Comparison of ENCODE assay signal across 21 mouse cellular contexts in genomic region chrX:145501666-145502355, GRCm38 (mm10). TPM values are rescaled to one million over a fixed set of nuclear protein-coding genes. Genes with fewer than 3 reads are reported as not detected.
A peak's percentile ranks its signal among the peaks of the same experiment; 100 is the strongest.
DNase-seq lines count a peak whose midpoint lies in the region; ATAC-seq lines count a peak whose summit lies in the region.
"Had no signal": no experiment of that assay in that cellular context is flagged by ENCODE, and none has a peak within 500 bp of the region (broad histone marks: within the 10 kb centered on the region; RNA-seq: fewer than 3 reads in every experiment).

No protein-coding gene starts in this region.

- no peak overlapping the region for H3K4me3 ChIP-seq in heart, embryonic 13.5 days
- H3K4me3 ChIP-seq in heart, embryonic 12.5 days, result no peak overlapping the region
- peak overlapping the region; percentile 68 for H3K4me3 ChIP-seq in embryonic facial prominence, embryonic 10.5 days
- peak overlapping the region; percentile 67 for H3K4me3 ChIP-seq in limb, embryonic 10.5 days
- H3K4me3 ChIP-seq: forebrain, embryonic 10.5 days; megakaryocyte, embryonic 14.5 days; myocyte; stomach, embryonic 15.5 days had no signal

- no peak overlapping the region for H3K27ac ChIP-seq in heart, embryonic 13.5 days (replicated peaks)
- no peak overlapping the region for H3K27ac ChIP-seq in heart, embryonic 12.5 days (ENCODE audit: poor library complexity, severe bottlenecking)
- no peak overlapping the region for H3K27ac ChIP-seq in embryonic facial prominence, embryonic 10.5 days (replicated peaks)
- no peak overlapping the region for H3K27ac ChIP-seq in limb, embryonic 10.5 days
- H3K27ac ChIP-seq: forebrain, embryonic 10.5 days; stomach, embryonic 15.5 days had no signal

- intact Hi-C loops in left cerebral cortex, postnatal 25 days (cut with DNase I), result no loop called here

- no peaks in the 10 kb centered on the region for H3K27me3 ChIP-seq in heart, embryonic 13.5 days (replicated peaks)
- H3K27me3 ChIP-seq in heart, embryonic 12.5 days (replicated peaks), result no peaks in the 10 kb centered on the region
- peaks cover 27% of the 10 kb centered on the region for H3K27me3 ChIP-seq in embryonic facial prominence, embryonic 10.5 days (replicated peaks; ENCODE audit: low read depth, poor library complexity, severe bottlenecking)
- peaks cover 38% of the 10 kb centered on the region for H3K27me3 ChIP-seq in limb, embryonic 10.5 days (ENCODE audit: low read depth, poor library complexity, severe bottlenecking)
- H3K27me3 ChIP-seq: stomach, embryonic 15.5 days had no signal

- H3K9ac ChIP-seq in heart, embryonic 13.5 days, result no peak overlapping the region
- H3K9ac ChIP-seq in heart, embryonic 12.5 days, result no peak overlapping the region
- H3K9ac ChIP-seq: stomach, embryonic 15.5 days had no signal

- H3K4me1 ChIP-seq in heart, embryonic 13.5 days, result peaks cover 13% of the 10 kb centered on the region; the same call in 1 of the 2 replicates
- H3K4me1 ChIP-seq in heart, embryonic 12.5 days (replicated peaks), result peaks cover 5% of the 10 kb centered on the region; the same call in 1 of the 2 replicates
- peaks cover 26% of the 10 kb centered on the region for H3K4me1 ChIP-seq in embryonic facial prominence, embryonic 10.5 days
- peaks cover 27% of the 10 kb centered on the region for H3K4me1 ChIP-seq in limb, embryonic 10.5 days
- H3K4me1 ChIP-seq: stomach, embryonic 15.5 days had no signal

- peak; percentile 56 for DNase-seq in kidney, adult 9 months
- DNase-seq in kidney, postnatal 25 days, result no peak
- no peak for DNase-seq in embryonic facial prominence, embryonic 10.5 days (ENCODE audit: low spot score)
- no peak for DNase-seq in limb, embryonic 10.5 days (ENCODE audit: low spot score)
- DNase-seq in left cerebral cortex, postnatal 25 days (ENCODE audit: low spot score in 2 of 2), result no peak
- DNase-seq in thymus, postnatal 4 days, result no peak
- DNase-seq: adrenal gland, postnatal 10 days; cerebellum, adult 9-10 months; lung, adult 2 months; midbrain, embryonic 14.5 days; right cerebral cortex, postnatal 25 days; thymus, adult 18-20 months had no signal

- ATAC-seq in heart, embryonic 13.5 days (ENCODE audit: extremely low read depth, insufficient number of reproducible peaks, low FRiP score, low TSS enrichment), result no peak
- ATAC-seq in heart, embryonic 12.5 days (ENCODE audit: insufficient number of reproducible peaks, low FRiP score), result no peak
- ATAC-seq: activated CD4-positive, CD25-positive, alpha-beta regulatory T cell, adult 4 months had no signal

- no peaks in the 10 kb centered on the region for H3K9me3 ChIP-seq in heart, embryonic 13.5 days
- no peaks in the 10 kb centered on the region for H3K9me3 ChIP-seq in heart, embryonic 12.5 days (replicated peaks)
- no peaks in the 10 kb centered on the region for H3K9me3 ChIP-seq in embryonic facial prominence, embryonic 10.5 days
- H3K9me3 ChIP-seq in limb, embryonic 10.5 days (replicated peaks), result no peaks in the 10 kb centered on the region
- H3K9me3 ChIP-seq: forebrain, embryonic 10.5 days; G1E; megakaryocyte, embryonic 14.5 days; stomach, embryonic 15.5 days had no signal

- peak overlapping the region; percentile 13; the same call in 1 of the 2 replicates for H3K4me2 ChIP-seq in heart, embryonic 13.5 days
- no peak overlapping the region for H3K4me2 ChIP-seq in heart, embryonic 12.5 days
- H3K4me2 ChIP-seq: heart, embryonic 11.5 days; stomach, embryonic 15.5 days had no signal

- 61% methylated on average over 8 of the region's 8 CpGs for WGBS in heart, embryonic 13.5 days
- WGBS in heart, embryonic 12.5 days, result 70% methylated on average over 8 of the region's 8 CpGs
- 32% methylated on average over 8 of the region's 8 CpGs for WGBS in embryonic facial prominence, embryonic 10.5 days
- WGBS in limb, embryonic 10.5 days, result 43% methylated on average over 8 of the region's 8 CpGs

- H3K36me3 ChIP-seq in heart, embryonic 13.5 days, result no peaks in the 10 kb centered on the region
- no peaks in the 10 kb centered on the region for H3K36me3 ChIP-seq in heart, embryonic 12.5 days
- no peaks in the 10 kb centered on the region for H3K36me3 ChIP-seq in embryonic facial prominence, embryonic 10.5 days (replicated peaks)
- H3K36me3 ChIP-seq in limb, embryonic 10.5 days, result peaks cover 10% of the 10 kb centered on the region; the same call in 1 of the 2 replicates
- H3K36me3 ChIP-seq: forebrain, embryonic 10.5 days; G1E; stomach, embryonic 15.5 days had no signal

RNA-seq across cellular contexts. Expression of gene Amot, which starts 3.2 kb away (rescaled TPM):
- polyA plus RNA-seq in heart, embryonic 13.5 days (2015; fragmentation: Nextera tagmentation; extraction: Ambion mirVana), result 8.7 and 9.4 TPM in 2 replicates
- 12.2 and 13.5 TPM in 2 replicates for polyA plus RNA-seq in heart, embryonic 12.5 days (2016; fragmentation: Nextera tagmentation; extraction: Ambion mirVana)
- polyA plus RNA-seq in embryonic facial prominence, embryonic 10.5 days (2016; fragmentation: Nextera tagmentation; extraction: Ambion mirVana), result 33.7 and 40.6 TPM in 2 replicates
- 40.8 and 68.8 TPM in 2 replicates for polyA plus RNA-seq in limb, embryonic 10.5 days (2016; fragmentation: Nextera tagmentation; extraction: Ambion mirVana)
- 10 to 100 TPM; 21.7 to 25.1 TPM for total RNA-seq in left cerebral cortex, postnatal 25 days (2021)

Comparison
In these comparisons a context has a peak if more than half of its experiments do, and no peak if none do; other contexts are left out.
1. H3K4me3 ChIP-seq: peak in embryonic facial prominence, embryonic 10.5 days (single experiment) and limb, embryonic 10.5 days (single experiment); none in heart, embryonic 13.5 days (single experiment) and heart, embryonic 12.5 days (single experiment).